Mouse (Mus musculus): ENCODE data around the gene A430078G23Rik.

Gene A430078G23Rik

DNA sequence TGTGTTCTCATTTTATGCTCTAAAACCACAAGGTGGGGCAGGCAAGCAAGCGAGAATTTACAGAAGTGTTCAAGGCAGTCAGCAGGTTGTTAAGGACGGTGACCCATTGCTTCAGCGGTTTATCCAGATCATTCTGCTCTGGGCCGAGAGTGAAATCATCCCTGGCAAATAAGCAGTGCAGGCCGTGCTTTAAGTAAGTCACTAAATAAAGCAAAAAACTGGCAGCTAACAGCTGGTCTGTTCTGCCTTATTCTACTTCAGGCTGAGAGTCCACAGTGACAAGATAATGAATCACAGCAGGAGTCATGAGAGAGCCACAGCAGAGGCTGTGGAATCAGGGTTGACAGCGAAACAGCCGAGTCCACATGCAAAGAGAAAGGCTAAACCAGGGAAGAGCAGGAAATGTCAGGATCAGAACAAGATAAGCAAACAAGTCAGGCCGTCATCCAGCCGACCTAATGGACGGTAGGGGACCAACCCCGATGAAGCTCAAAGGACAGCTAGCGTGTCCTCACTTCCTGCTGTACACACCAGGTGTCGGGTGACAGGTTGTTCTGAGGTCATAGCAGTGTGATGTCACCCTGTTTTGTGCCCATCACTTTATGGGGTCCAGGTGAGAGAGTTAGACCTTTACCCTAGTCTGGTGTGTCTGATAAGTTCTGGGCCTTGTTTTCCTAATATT is 4.9 kb upstream of the A430078G23Rik start:
- no peak for DNase-seq (ENCODE audit: low spot score in 2 of 2)

DNA sequence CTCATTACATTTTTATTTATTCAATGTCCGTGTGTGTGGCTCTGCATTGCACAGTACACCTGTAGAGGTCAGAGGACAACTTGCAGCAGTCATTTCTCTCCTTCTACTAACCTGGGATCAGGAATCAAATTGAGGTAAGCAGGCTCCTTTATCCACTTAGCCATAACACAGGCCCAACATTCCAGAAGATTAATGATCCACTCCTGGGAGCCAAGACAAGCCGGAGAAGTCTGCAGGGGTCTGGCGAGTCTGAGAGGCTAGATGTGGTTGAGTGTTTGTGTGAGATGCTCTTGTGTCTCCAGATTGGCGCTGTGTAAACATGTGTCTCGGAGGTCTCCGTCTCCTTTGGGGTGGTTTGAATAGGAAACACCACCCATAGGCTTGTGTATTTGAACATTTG is 2.5 kb upstream of the A430078G23Rik start:
- no peak for DNase-seq (ENCODE audit: low spot score in 2 of 2)

DNA sequence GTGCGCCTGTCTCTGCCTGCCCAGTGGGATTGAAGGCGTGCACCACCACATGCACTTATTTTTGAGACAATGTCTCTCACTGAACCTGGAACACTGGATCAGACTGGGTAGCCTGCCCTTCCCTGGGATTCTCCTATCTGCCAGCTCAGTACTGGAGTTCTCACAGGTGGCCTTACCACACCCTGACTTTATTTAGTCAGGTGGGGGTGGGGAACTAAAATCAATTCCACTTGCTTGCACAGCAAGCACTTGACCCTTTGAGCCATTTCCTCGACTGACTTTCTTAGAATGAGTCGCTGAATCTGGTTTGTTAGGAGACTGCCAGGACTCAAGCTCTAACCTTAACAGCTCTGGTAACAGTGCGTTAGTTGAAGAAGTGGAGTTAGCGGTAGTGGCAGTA is 500 bp upstream of the A430078G23Rik start:
- DNase-seq (ENCODE audit: low spot score in 2 of 2), result no peak

DNA sequence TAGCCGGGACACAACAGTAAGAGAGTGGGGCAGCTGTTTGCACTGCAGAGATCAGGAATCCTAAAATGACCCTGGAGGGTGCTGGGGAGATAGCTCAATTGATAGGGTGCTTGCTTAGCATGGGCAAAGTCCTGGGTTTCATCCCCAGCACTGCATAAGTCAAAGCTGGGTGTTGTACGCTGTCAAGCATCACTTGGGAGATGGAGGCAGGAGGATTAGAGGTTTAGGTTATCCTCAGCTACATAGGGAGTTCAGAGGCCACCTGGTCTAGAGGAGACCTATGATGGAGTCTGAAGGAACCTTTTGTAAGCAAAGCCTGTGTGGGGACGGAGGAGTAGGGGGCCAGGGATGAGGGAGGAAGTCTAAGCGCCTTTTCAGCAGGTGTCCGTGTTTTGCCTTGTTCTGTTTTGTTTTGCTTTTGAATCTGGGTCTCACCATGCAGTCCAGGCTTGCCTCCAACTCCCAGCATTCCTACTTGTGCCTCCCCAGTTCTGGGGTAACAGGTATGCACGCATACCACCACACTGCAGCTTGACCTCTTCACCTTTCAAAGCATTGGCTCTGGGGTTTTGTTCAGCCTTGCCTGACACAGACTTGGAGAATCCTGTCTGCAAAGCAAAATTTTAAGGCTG is 712 bp downstream of the A430078G23Rik start:
- DNase-seq (ENCODE audit: low spot score in 2 of 2), result no peak

DNA sequence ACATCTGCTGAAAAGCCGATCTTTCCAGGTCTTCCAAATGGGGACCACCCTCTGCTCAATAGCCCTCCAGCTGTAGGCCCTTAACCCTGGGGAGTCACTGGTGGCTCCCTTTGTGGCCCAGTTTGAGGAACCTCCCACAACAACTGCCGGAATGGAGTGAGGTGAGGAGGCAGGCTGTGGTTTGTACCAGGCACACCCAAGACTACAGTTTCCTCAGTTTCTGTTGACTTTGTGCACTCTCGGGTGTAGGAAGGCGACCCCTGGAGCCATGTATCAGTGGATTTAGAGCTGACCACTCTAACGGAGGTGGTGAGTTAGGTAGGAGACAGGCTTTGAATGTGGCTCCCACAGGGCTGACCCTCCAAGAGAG is 1.2 kb downstream of the A430078G23Rik start:
- DNase-seq (ENCODE audit: low spot score in 2 of 2), result no peak

DNA sequence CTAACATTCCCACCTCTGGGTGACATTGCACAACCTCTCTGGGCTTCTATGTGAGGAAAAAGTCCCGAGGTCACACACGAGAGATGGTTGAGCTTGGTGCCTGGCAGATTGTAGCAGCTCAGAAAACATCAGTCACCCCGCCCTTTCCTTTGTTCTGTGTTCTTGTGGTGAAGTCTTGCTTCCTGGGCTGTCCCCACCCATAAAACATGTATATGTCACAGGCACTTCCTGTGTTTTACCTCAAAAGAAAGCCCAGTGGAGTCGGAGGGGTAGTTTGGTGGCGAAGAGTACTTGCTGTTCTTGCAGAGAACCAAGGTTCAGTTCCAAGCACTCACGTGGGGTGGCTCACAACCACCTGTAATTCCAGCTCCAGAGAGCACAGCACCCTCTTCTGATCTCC is 2.4 kb downstream of the A430078G23Rik start:
- DNase-seq (ENCODE audit: low spot score in 2 of 2), result no peak

DNA sequence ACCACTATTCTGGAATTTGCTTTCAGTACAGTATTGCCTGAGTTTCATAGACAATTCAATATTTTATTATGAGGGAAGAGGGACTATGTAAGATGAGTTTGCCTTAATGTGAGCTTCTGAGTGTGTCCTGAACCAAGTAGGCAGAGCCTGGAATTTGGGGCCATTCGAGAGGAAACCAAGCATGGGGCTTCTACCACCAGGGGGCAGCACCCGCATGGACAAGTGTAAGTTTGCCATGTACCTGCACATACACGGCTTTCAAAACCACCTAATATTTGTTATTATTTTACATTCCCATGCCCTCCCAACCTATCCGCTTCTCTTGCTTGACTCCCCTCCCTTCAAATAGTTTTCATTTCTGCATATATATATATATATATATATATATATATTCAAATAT is 4.8 kb downstream of the A430078G23Rik start:
- peak; percentile 80 to 86 for DNase-seq (ENCODE audit: low spot score in 2 of 2)

DNA sequence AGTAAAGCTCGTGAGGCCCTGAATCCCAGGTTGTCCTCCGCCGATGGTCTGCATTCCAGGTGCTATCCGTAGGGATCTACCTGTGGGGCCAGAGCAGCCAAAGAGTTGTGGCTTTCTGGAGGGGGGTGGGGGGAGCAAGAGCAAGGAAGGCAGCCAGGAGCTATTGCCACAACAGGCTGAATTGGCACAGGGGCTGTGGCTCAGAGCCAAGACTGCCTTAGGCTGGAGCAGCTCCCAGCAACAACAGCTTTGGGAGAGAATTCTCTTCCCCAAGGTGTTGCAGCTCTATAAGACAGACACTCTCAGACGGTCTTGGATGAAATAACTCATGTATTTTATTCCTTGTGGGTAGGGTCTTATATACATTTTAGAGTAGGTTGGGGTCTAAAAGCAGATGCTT is 13.9 kb downstream of the A430078G23Rik start:
- DNase-seq (ENCODE audit: low spot score in 2 of 2), result peak in 1 of 2 experiments; percentile 45

DNA sequence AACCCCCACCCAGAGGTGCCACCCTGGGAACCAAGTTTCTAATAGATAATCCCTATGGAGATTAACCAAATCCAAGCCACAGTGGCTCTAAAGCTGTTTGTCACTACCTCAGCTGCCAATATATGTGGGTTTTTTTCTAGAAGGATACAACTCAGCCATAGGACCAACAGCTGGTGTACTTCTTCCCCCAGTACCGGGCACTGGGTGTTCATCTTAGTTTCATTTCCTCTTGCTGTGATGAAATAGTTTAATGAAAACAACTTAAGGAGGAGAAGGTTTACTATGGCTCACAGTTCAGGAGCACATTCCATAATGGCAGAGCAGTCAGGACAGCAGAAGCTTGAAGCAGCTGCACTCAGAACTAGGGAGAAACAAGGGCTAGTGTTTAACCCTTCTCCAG is 14.9 kb downstream of the A430078G23Rik start:
- DNase-seq (ENCODE audit: low spot score in 2 of 2), result no peak

DNA sequence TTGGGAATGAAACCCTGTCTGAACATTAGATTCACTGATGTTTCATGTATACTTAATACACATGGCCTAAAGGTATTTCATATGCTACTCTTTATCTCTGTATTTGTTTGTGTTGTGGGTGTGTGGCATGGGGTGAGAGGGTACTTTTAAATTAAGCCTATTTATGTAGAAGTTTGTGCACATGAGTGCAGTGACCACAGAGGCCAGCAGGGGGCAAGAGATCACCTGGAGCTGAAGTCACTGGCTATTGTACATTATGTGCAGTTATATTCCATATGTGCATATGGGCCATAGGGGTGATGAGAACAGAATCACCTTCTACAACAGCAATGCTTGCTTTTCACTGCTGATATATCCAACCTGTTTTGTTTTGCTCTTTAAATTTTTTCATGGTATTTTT is 22.5 kb downstream of the A430078G23Rik start:
- no peak for DNase-seq (ENCODE audit: low spot score in 2 of 2)

DNA sequence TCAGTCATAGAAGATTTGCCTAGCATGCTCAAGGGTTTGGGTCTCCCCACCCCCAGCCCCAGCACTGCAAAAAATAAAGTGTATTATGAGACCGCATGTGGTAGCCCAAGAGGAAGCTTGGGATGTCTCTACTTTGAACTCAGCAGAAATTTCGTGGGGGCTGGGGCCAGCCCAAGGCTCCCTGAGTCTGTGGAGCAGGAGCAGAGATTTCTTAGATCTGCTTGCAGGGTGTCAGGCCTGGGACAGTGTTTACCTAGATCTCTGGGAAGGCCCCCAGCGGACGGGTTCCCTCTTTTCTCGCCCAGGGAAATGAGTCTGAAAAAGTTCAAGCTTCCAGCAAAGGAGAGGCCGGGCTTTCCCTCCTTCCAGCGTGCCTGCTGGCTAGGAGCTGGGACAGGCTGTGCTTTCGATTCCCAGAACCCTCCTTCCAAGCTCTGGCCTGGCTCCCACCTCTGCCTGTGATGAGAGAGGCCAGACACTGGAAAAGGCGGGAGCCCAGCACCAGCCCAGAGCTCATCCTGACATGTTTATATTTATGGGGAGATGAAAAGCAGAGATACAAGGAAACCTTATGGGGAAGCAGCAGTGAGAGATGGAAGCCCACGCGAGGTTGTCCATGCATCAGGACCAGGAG is 23.5 kb downstream of the A430078G23Rik start:
- DNase-seq (ENCODE audit: low spot score in 2 of 2), result peak; percentile 44 to 77

DNA sequence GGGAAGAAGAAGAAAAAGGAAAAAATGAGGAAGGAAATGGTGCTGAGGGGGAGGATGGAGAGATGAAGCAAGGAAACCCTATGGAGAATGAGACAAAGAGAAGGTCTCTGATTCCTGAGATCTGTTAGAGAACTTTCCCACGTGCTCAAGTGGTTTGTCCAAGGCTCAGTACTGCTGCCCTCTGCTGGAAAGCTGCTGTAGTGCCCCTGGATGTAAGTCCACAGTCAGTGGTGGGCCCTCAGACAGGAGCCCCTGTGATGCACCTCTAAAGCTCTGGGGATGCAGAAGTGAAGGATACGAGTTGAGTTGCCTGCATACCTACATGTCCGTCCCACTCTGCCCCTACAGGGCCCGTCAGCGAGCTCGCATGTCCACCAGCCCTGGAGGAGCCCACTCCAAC is 34.1 kb downstream of the A430078G23Rik start:
- DNase-seq (ENCODE audit: low spot score in 2 of 2), result peak; percentile 58 to 74

DNA sequence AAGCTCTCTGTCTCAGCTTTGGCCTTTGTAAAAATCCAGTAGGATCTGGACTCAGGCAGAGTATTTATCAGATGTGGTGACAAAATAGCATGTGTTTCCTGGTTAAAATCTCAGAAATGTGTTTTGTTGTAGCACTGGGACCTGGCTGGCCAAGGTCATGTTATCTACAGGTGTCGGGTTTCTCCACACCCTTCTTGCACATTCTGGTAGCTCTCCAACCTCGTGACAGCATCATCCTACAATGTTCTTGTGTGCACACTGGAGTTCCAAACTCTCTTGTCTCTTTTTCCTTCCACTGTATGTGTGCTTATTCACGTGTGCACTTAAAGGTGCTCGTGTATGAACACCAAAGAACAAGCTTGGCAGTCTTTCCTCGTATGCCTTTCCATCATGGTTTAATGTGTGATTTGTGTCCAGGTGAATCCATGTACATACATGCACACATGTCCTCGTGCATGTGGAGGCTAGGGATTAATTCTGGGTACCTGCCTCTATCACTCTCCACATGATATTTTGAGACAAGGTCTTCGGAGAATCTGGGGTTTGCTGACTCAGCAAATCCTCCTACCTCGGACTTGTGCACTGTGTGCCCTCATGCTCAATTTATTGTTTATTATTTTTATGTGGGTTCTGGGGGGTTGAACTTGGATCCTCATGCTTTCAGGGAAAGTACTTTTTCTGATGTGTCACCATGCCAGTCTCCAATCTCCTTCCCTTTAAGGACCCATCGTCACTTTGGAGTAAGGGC is 35.5 kb downstream of the A430078G23Rik start:
- DNase-seq (ENCODE audit: low spot score in 2 of 2), result no peak

DNA sequence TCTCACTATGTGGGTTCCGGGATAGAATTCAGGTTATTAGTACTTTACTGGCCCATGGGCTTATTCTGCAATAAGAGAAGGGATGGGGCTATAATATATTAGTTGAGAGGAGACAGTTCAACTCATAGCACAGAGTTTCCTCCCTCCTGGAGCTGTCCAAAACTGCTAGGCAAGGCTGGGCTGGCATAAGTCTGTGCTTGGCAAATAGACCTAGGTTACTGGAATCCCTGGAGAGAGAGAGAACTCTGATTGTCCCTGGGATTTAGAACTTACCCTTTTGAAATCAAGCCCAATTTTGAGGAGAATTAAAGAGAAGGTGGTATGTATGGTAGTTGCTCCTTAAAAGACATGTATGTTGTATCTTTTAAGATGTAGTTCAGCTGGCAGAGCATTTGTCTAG is 36.3 kb downstream of the A430078G23Rik start:
- DNase-seq (ENCODE audit: low spot score in 2 of 2), result no peak

DNA sequence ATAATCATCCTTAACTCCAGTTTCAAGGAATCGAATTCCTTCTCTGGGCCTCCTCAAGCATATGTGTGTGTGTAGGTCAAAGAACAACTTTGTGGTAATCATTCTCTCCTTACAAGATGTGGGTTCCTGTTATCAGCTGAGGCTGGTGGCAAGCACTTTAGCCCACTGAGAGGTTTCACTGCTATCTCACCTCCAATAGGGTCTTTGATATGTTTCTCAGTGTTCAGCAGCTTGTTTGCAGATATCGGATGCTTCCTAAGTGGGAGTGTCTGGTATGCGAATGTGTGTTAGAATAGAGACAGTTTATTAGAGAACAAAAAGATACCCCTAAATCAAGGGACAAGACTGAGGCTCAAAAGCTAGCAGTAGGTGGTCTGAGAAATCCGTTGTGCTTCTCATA is 39.1 kb downstream of the A430078G23Rik start:
- DNase-seq (ENCODE audit: low spot score in 2 of 2), result no peak

DNA sequence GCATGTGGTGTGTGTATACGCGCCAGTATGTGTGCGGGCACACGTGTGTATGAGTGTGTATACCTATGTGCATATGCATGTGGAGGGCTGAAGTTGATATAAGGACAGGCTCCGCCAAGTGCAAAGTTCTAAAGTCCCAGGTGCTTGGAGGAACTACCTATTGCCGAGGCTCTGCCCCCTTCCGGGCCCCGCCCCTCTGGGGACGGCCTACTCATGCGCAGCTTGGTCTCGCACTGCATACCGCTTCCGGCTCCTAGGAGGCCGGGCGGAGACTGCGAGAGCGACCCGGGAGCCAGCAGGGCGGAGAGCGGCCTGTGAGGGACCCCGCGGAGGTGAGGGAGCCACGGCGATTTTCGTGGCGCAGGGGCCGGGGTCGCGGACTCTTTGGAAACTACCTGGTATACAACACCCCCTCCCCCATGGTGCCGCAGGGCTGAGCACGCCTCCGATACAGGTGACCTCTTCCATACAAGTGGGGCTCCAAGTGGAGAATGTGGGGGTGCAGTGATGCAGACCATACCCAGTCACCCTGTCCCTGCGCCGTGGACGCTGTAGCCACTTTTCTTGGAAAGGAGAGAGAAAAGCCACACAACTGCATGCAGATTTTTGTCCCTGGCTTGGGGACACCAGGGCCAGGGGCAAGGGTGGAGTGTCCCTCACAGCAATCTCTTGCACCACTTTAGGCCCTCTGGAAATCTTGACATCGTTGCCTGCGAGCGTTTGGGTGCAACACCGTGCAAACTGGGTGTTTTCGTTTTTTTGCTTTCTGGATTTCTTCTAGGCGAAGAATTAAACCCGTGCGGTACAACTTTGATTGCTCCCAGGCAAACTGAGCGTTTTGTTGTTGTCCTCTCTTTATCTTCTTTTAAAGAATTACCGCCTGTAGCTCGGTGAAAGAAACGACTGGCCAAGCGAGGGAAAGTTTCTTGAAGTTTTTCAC is 39.8 kb downstream of the A430078G23Rik start, which contains the start of gene Arhgef18:
Arhgef18 (plus strand) TSS at position 236 of the 940 bp plus-strand sequence.
- DNase-seq (ENCODE audit: low spot score in 2 of 2), result peak; percentile 85 to 90

DNA sequence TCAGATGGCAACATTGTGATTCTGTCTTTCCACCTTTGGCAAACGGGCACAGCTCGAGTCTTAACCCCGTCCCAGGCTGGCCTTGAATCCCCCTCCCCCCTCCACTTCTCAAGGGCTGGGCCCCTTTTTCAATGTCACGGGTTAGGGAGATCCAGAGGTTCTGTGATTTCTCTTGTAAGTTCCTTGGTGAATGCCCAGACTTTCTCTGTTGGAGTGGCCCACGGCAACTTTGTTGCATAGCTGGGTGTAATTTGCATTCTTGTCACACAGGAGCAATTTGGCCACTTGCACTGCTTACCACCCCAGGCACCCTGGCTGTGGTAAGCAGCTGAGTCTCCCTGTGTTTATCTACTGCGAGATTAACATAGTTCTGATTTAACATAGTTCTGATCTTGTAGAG is 41.4 kb downstream of the A430078G23Rik start:
- DNase-seq (ENCODE audit: low spot score in 2 of 2), result no peak

DNA sequence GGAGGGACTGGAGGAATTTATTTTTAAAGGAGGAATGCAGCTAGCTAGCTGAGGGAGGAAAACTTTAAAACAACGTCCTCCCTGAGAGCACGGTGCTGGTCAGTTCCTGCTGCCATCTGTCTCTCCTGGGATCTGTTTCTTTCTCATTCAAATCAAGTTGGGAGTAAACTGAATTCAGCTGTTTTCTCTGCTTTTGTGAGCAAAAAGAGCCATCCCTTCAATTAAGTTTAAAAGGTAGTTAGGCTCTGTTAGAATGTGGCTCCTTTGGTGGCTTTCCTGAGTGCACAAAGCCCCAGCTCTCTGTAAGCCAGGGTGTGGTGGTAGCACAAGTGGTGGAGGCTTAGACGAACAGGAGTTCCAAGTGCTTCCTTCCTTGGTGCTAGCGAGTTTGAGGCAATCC is 42.0 kb downstream of the A430078G23Rik start:
- DNase-seq (ENCODE audit: low spot score in 2 of 2), result no peak

DNA sequence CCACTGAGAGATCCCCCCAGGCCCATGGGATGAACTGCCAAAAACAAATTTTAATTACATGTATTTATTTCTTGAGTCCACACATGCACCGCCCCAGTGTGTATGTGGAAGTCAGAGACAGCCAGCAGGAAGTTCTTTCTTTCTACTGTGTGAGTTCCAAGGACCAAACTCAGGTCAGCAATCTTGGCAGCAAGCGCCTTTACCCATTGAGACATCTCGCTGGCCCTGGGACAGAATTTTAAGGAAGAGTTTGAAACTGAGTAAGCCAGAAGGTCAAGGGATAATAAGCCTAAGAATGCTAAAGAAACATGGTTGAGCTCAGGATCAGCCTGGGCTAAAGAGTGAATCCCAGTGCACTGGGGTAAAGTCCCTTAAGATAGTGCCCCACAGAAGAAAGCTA is 44.4 kb downstream of the A430078G23Rik start:
- peak in 1 of 2 experiments; percentile 41 for DNase-seq (ENCODE audit: low spot score in 2 of 2)

DNA sequence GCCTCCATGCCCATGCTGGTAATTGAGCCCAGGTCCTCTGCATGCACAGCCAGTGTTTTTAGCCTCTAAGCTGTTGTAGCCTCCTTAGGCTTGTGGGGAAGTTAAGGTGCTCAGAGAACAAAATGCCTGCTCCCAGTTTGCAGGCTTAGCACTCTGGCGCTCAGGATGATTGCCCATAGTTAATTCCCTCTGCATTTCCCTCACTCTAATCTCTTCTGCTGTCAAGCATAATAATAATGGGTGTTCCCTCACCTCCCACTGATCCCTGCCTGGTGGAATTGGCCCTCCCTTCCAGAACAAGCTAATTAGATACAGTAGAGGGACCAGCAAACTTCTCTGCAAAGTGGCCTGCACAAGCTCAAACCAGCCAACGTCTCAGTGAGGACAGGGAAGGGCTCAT is 47.3 kb downstream of the A430078G23Rik start:
- no peak for DNase-seq (ENCODE audit: low spot score in 2 of 2)

DNA sequence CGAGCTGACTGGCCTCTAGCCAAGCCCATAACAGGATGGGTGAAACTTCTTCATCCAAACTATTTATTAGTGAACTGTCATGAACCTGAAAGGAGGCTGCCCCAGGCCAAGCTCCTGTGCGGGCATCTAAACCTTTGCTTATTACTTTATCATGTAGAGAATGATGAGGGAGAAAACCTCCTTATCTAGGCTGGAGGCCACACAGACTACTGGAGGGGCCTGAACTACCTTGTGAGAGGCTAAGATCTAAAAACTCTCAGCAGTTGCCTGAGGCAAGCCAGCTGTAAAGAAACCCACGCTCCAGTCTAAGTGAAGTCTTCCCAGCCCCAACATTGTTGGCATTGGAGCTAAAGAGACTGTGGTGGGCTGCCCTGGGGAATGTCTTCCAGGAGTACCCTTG is 54.2 kb downstream of the A430078G23Rik start:
- no peak for DNase-seq (ENCODE audit: low spot score in 2 of 2)

All from urinary bladder, postnatal 36 days (tissue).